Mouse (Mus musculus): ENCODE data around the gene Myh10. TPM values are rescaled to one million over a fixed set of nuclear protein-coding genes. Genes with fewer than 3 reads are reported as not detected.

The Myh10 gene
- polyA plus RNA-seq, 1 experiment from 2014 or later = 125 TPM

GRCm38 (mm10) chr11:68852932-68853409, 161.6 kb downstream of the Myh10 start:
- peaks cover 23% of the 10 kb centered on the region for H3K4me1 ChIP-seq (replicated peaks; ENCODE audit: control insufficient read depth, insufficient read depth, low read length)
- H3K4me2 ChIP-seq (ENCODE audit: low read depth, low read length) = peak overlapping the region; percentile 88
- H3K9me3 ChIP-seq (ENCODE audit: control insufficient read depth, low read length) = no peaks in the 10 kb centered on the region
- H3K4me3 ChIP-seq (ENCODE audit: low read length) = peak overlapping the region; percentile 98
- peak overlapping the region; percentile 99 for H3K9ac ChIP-seq (ENCODE audit: low read length)
- under 1% methylated on average over 42 of the region's 42 CpGs for WGBS
- peak; percentile 99 for ATAC-seq (ENCODE audit: low read depth)
- peak overlapping the region; percentile 99 for H3K27ac ChIP-seq (ENCODE audit: low read length)
- H3K27me3 ChIP-seq (ENCODE audit: control insufficient read depth, insufficient read depth, low read depth, low read length) = no peaks in the 10 kb centered on the region
- H3K36me3 ChIP-seq (ENCODE audit: control insufficient read depth, insufficient read depth, low read length) = no peaks in the 10 kb centered on the region

- peak overlapping the region; percentile 70 for H3K9ac ChIP-seq (ENCODE audit: low read length)
- ATAC-seq (ENCODE audit: low read depth) = 0 out of 2 replicates have a peak, but pooled peaks have one; percentile 6
- no peaks in the 10 kb centered on the region for H3K9me3 ChIP-seq (ENCODE audit: control insufficient read depth, low read length)
- peak overlapping the region; percentile 98 for H3K4me3 ChIP-seq (ENCODE audit: low read length)
- H3K4me2 ChIP-seq (ENCODE audit: low read depth, low read length) = peak overlapping the region; percentile 88
- no peaks in the 10 kb centered on the region for H3K27me3 ChIP-seq (ENCODE audit: control insufficient read depth, insufficient read depth, low read depth, low read length)
- WGBS = 24% methylated on average over 14 of the region's 14 CpGs
- H3K36me3 ChIP-seq (ENCODE audit: control insufficient read depth, insufficient read depth, low read length) = no peaks in the 10 kb centered on the region
- H3K4me1 ChIP-seq (replicated peaks; ENCODE audit: control insufficient read depth, insufficient read depth, low read length) = peaks cover 23% of the 10 kb centered on the region
- peak overlapping the region; percentile 86 for H3K27ac ChIP-seq (ENCODE audit: low read length)
These were observed 162.4 kb downstream of the Myh10 start for GRCm38 (mm10) chr11:68853611-68854401.

GRCm38 (mm10) chr11:68854621-68855020, 163.3 kb downstream of the Myh10 start:
- 0 out of 2 replicates have a peak overlapping the region, but pooled peaks have one; percentile 40 for H3K27ac ChIP-seq (ENCODE audit: low read length)

GRCm38 (mm10) chr11:68857329-68857728, 166.0 kb downstream of the Myh10 start:
- Histone ChIP-seq H3K36me3 (ENCODE audit: control insufficient read depth, insufficient read depth, low read length) (no peaks in the 10 kb centered on the region), H3K4me2 (ENCODE audit: low read depth, low read length) (no peak overlapping the region), H3K4me3 (ENCODE audit: low read length) (no peak overlapping the region), H3K27ac (ENCODE audit: low read length) (no peak overlapping the region), H3K4me1 (replicated peaks; ENCODE audit: control insufficient read depth, insufficient read depth, low read length) (peaks cover 8% of the 10 kb centered on the region), H3K9me3 (ENCODE audit: control insufficient read depth, low read length) (no peaks in the 10 kb centered on the region), H3K27me3 (ENCODE audit: control insufficient read depth, insufficient read depth, low read depth, low read length) (no peaks in the 10 kb centered on the region), H3K9ac (ENCODE audit: low read length) (no peak overlapping the region)
- no peak for ATAC-seq (ENCODE audit: low read depth)
- WGBS = 85% methylated on average over 3 of the region's 3 CpGs

More at GRCm38 (mm10) chr11:68854621-68855020, 163.3 kb downstream of the Myh10 start:
- Histone ChIP-seq H3K4me2 (ENCODE audit: low read depth, low read length) (no peak overlapping the region), H3K4me3 (ENCODE audit: low read length) (no peak overlapping the region), H3K9me3 (ENCODE audit: control insufficient read depth, low read length) (no peaks in the 10 kb centered on the region), H3K9ac (ENCODE audit: low read length) (no peak overlapping the region), H3K4me1 (replicated peaks; ENCODE audit: control insufficient read depth, insufficient read depth, low read length) (peaks cover 23% of the 10 kb centered on the region), H3K36me3 (ENCODE audit: control insufficient read depth, insufficient read depth, low read length) (no peaks in the 10 kb centered on the region), H3K27me3 (ENCODE audit: control insufficient read depth, insufficient read depth, low read depth, low read length) (no peaks in the 10 kb centered on the region)
- 81% methylated on average over 3 of the region's 3 CpGs for WGBS
- no peak for ATAC-seq (ENCODE audit: low read depth)

- ATAC-seq (ENCODE audit: low read depth) = no peak
- 64% methylated on average over 8 of the region's 8 CpGs for WGBS
These were observed 168.7 kb downstream of the Myh10 start for GRCm38 (mm10) chr11:68859943-68860593.

GRCm38 (mm10) chr11:68862260-68862659, 170.9 kb downstream of the Myh10 start:
- Histone ChIP-seq H3K27ac (ENCODE audit: low read length) (no peak overlapping the region), H3K4me1 (replicated peaks; ENCODE audit: control insufficient read depth, insufficient read depth, low read length) (peaks cover 17% of the 10 kb centered on the region), H3K9ac (ENCODE audit: low read length) (no peak overlapping the region), H3K27me3 (ENCODE audit: control insufficient read depth, insufficient read depth, low read depth, low read length) (no peaks in the 10 kb centered on the region), H3K4me2 (ENCODE audit: low read depth, low read length) (no peak overlapping the region), H3K9me3 (ENCODE audit: control insufficient read depth, low read length) (no peaks in the 10 kb centered on the region), H3K4me3 (ENCODE audit: low read length) (no peak overlapping the region), H3K36me3 (ENCODE audit: control insufficient read depth, insufficient read depth, low read length) (no peaks in the 10 kb centered on the region)
- WGBS = 53% methylated on average over 2 of the region's 2 CpGs
- ATAC-seq (ENCODE audit: low read depth) = no peak

More at GRCm38 (mm10) chr11:68859943-68860593, 168.7 kb downstream of the Myh10 start:
- H3K9me3 ChIP-seq (ENCODE audit: control insufficient read depth, low read length) = no peaks in the 10 kb centered on the region
- H3K9ac ChIP-seq (ENCODE audit: low read length) = no peak overlapping the region
- H3K4me3 ChIP-seq (ENCODE audit: low read length) = no peak overlapping the region
- no peak overlapping the region for H3K4me2 ChIP-seq (ENCODE audit: low read depth, low read length)
- peaks cover 14% of the 10 kb centered on the region for H3K4me1 ChIP-seq (replicated peaks; ENCODE audit: control insufficient read depth, insufficient read depth, low read length)
- H3K36me3 ChIP-seq (ENCODE audit: control insufficient read depth, insufficient read depth, low read length) = no peaks in the 10 kb centered on the region
- H3K27ac ChIP-seq (ENCODE audit: low read length) = no peak overlapping the region
- H3K27me3 ChIP-seq (ENCODE audit: control insufficient read depth, insufficient read depth, low read depth, low read length) = no peaks in the 10 kb centered on the region

GRCm38 (mm10) chr11:68863631-68864091, 172.3 kb downstream of the Myh10 start:
- no peak overlapping the region for H3K4me3 ChIP-seq (ENCODE audit: low read length)
- peak overlapping the region; percentile 55 for H3K27ac ChIP-seq (ENCODE audit: low read length)
- no peak overlapping the region for H3K9ac ChIP-seq (ENCODE audit: low read length)
- no peaks in the 10 kb centered on the region for H3K36me3 ChIP-seq (ENCODE audit: control insufficient read depth, insufficient read depth, low read length)
- WGBS = 63% methylated on average over 4 of the region's 4 CpGs
- H3K4me1 ChIP-seq (replicated peaks; ENCODE audit: control insufficient read depth, insufficient read depth, low read length) = peaks cover 20% of the 10 kb centered on the region
- no peaks in the 10 kb centered on the region for H3K27me3 ChIP-seq (ENCODE audit: control insufficient read depth, insufficient read depth, low read depth, low read length)
- H3K9me3 ChIP-seq (ENCODE audit: control insufficient read depth, low read length) = no peaks in the 10 kb centered on the region
- no peak overlapping the region for H3K4me2 ChIP-seq (ENCODE audit: low read depth, low read length)
- no peak for ATAC-seq (ENCODE audit: low read depth)

- H3K9ac ChIP-seq (ENCODE audit: low read length) = no peak overlapping the region
- no peak overlapping the region for H3K4me3 ChIP-seq (ENCODE audit: low read length)
- H3K27me3 ChIP-seq (ENCODE audit: control insufficient read depth, insufficient read depth, low read depth, low read length) = no peaks in the 10 kb centered on the region
- peaks cover 20% of the 10 kb centered on the region for H3K4me1 ChIP-seq (replicated peaks; ENCODE audit: control insufficient read depth, insufficient read depth, low read length)
- ATAC-seq (ENCODE audit: low read depth) = peak; percentile 88
- no peaks in the 10 kb centered on the region for H3K9me3 ChIP-seq (ENCODE audit: control insufficient read depth, low read length)
- H3K27ac ChIP-seq (ENCODE audit: low read length) = peak overlapping the region; percentile 55
- no peaks in the 10 kb centered on the region for H3K36me3 ChIP-seq (ENCODE audit: control insufficient read depth, insufficient read depth, low read length)
- WGBS = 20% methylated on average over 9 of the region's 9 CpGs
- H3K4me2 ChIP-seq (ENCODE audit: low read depth, low read length) = 0 out of 2 replicates have a peak overlapping the region, but pooled peaks have one; percentile 17
These were observed 173.3 kb downstream of the Myh10 start for GRCm38 (mm10) chr11:68864544-68865189.

All from lung, embryonic 16.5 days (tissue).